Mouse (Mus musculus) kidney, adult 2 months (tissue): Measurements from ENCODE around the gene Ehd4.

Source experiments
- CTCF ChIP-seq: fragments of 200-500 bp; conservative IDR thresholded peaks from 2 replicates; pipeline ENCODE4 v1.5.1; 2011; ENCODE audit warnings: low read depth, mild to moderate bottlenecking, control low read depth, low read length, moderate library complexity, mixed read lengths; ENCODE audit not compliant: insufficient read depth, insufficient read length
- POLR2A ChIP-seq: fragments of 200-500 bp; IDR thresholded peaks from one replicate; pipeline ENCODE4 v1.6.1; 2011; ENCODE audit warnings: low read depth, low read length, control low read depth

DNA sequence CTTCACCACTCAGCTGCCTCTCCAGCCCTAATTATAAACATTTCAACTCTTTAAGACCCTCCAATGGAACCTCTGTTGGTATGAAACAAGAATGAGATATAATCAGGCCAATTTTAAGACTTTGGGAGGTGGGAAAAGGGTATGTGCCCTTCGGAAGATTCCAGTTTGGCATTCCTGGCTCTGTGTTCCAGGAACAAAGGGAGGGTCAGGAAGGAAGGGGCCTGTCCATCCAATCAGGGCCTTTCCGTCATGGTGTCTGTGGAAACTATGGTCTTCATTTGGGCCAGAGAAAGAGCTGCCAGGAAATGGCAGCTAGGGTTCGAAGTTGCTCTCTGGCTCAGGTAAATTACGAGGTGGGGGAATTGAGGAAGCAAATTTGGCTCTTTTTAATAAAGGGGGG lies 46.3 kb downstream of the Ehd4 start:
- TF ChIP-seq POLR2A (no peak), CTCF (no peak)
